Mouse (Mus musculus) ovary, adult 10 weeks (tissue): ENCODE results near the gene Bok. TPM values are rescaled to one million over a fixed set of nuclear protein-coding genes. Genes with fewer than 3 reads are reported as not detected.

Experiments used
- polyA plus RNA-seq: library from polyadenylated mRNA; stranded (reverse); fragments of 350-450 nt; fragmentation: Illumina TruSeq; extraction: RNeasy Lipid Tissue Mini Kit (QIAGEN cat#74804); gene quantifications from one replicate; pipeline ENCODE4 v1.2.3, GENCODE M21; 2014

The Bok gene
- 2.2 TPM for polyA plus RNA-seq

GRCm38 (mm10) chr1:93685401-93686244 lies at the start of gene Bok:
Gene Bok, plus strand, starts transcription at chr1:93685660.

GRCm38 (mm10) chr1:93658559-93658958 lies 26.9 kb upstream of the Bok start, which contains the start of gene Stk25:
Gene Stk25, minus strand, starts transcription at chr1:93658659.

Other genes starting within 250 kb of the Bok start
- 236 TPM for gene Hdlbp, start 206.8 kb upstream of the Bok start, polyA plus RNA-seq
- 8.1 TPM for gene Farp2, start 173.6 kb upstream of the Bok start, polyA plus RNA-seq
- gene Stk25, start 27.0 kb upstream of the Bok start, polyA plus RNA-seq: 9.4 TPM
- 68.9 TPM for gene Atg4b, start 65.8 kb downstream of the Bok start, polyA plus RNA-seq
- 8.8 TPM for gene Thap4, start 69.2 kb downstream of the Bok start, polyA plus RNA-seq
- 51.1 TPM for gene Dtymk, start 116.3 kb downstream of the Bok start, polyA plus RNA-seq
- 20.5 TPM for gene Ing5, start 118.3 kb downstream of the Bok start, polyA plus RNA-seq
- 21.1 TPM for gene D2hgdh, start 139.2 kb downstream of the Bok start, polyA plus RNA-seq
- gene Gal3st2, start 175.6 kb downstream of the Bok start, polyA plus RNA-seq: 0.34 TPM
- not detected for gene Gal3st2b, start 232.7 kb downstream of the Bok start, polyA plus RNA-seq